Mouse (Mus musculus) hindbrain, embryonic 11.5 days (tissue): ENCODE results near the gene Sms. TPM values are rescaled to one million over a fixed set of nuclear protein-coding genes. Genes with fewer than 3 reads are reported as not detected.

Experiments
- ATAC-seq: fragments of 200-750 bp; cut with Nextera tagmentation; 2 replicates; pipeline ENCODE4 v1.8.0; 2017; ENCODE audit warnings: mild to moderate bottlenecking, moderate TSS enrichment, moderate library complexity; ENCODE audit not compliant: low FRiP score
- DNase-seq: peaks from one replicate; pipeline ENCODE4 v3.0.0-alpha.2; 2015; ENCODE audit warnings: low spot score
- H3K27ac ChIP-seq: fragments of 300-500 bp; sonication (generic); 2 replicates; pipeline ENCODE4 v1.5.1; 2014; ENCODE audit warnings: mild to moderate bottlenecking, low read depth, low read length
- H3K27me3 ChIP-seq: fragments of 300-500 bp; sonication (generic); 2 replicates; pipeline ENCODE4 v1.6.1; 2014; ENCODE audit warnings: mild to moderate bottlenecking, low read length, moderate library complexity, mixed read lengths; ENCODE audit not compliant: control insufficient read depth, insufficient read depth
- H3K36me3 ChIP-seq: fragments of 300-500 bp; sonication (generic); 2 replicates; pipeline ENCODE4 v1.6.1; 2014; ENCODE audit warnings: mild to moderate bottlenecking, low read length, moderate library complexity, mixed read lengths; ENCODE audit not compliant: control insufficient read depth, insufficient read depth
- H3K4me1 ChIP-seq: fragments of 300-500 bp; sonication (generic); replicated peaks from 2 replicates; pipeline ENCODE4 v1.6.1; 2014; ENCODE audit warnings: low read length, mixed read lengths; ENCODE audit not compliant: control insufficient read depth, insufficient read depth
- H3K4me2 ChIP-seq: fragments of 300-500 bp; sonication (generic); replicated peaks from 2 replicates; pipeline ENCODE4 v1.6.1; 2014; ENCODE audit warnings: mild to moderate bottlenecking, low read depth, low read length
- H3K4me3 ChIP-seq: fragments of 300-500 bp; sonication (generic); 2 replicates; pipeline ENCODE4 v1.5.1; 2014; ENCODE audit warnings: low read depth, low read length
- H3K9ac ChIP-seq: fragments of 300-500 bp; sonication (generic); 2 replicates; pipeline ENCODE4 v1.6.1; 2014; ENCODE audit warnings: low read depth, low read length
- H3K9me3 ChIP-seq: fragments of 300-500 bp; sonication (generic); 2 replicates; pipeline ENCODE4 v1.6.1; 2016; ENCODE audit warnings: low read length; ENCODE audit not compliant: control insufficient read depth
- WGBS: fragments of 180-500 bp; shearing (Covaris S2); extraction: QIAGEN DNeasy Blood & Tissue Kit; methylation state at CpG from one replicate; pipeline ENCODE4 v1.1.7; 2014; 5-methylcytosine and 5-hydroxymethylcytosine counted together
- polyA plus RNA-seq: library from polyadenylated mRNA; unstranded; fragments of >200 nt; fragmentation: Nextera tagmentation; extraction: Ambion mirVana; gene quantifications from 2 replicates; pipeline ENCODE4 v1.2.1, GENCODE M21; 2014

Sms gene
- polyA plus RNA-seq, 1 experiment from 2014 or later: 110 TPM

- H3K27ac ChIP-seq: no peak overlapping the region
- H3K4me3 ChIP-seq: no peak overlapping the region
- ATAC-seq (no peak), DNase-seq (no peak)
- H3K4me2 ChIP-seq: no peak overlapping the region
- H3K4me1 ChIP-seq: no peaks in the 10 kb centered on the region
- no peaks in the 10 kb centered on the region for H3K9me3 ChIP-seq
- whole genome bisulfite sequencing: 87% methylated on average over 3 of the region's 3 CpGs
- no peaks in the 10 kb centered on the region for H3K27me3 ChIP-seq
- H3K9ac ChIP-seq: no peak overlapping the region
- H3K36me3 ChIP-seq: no peaks in the 10 kb centered on the region
Measured at GRCm38 (mm10) chrX:157468795-157469194, 23.3 kb downstream of the Sms start.

DNA sequence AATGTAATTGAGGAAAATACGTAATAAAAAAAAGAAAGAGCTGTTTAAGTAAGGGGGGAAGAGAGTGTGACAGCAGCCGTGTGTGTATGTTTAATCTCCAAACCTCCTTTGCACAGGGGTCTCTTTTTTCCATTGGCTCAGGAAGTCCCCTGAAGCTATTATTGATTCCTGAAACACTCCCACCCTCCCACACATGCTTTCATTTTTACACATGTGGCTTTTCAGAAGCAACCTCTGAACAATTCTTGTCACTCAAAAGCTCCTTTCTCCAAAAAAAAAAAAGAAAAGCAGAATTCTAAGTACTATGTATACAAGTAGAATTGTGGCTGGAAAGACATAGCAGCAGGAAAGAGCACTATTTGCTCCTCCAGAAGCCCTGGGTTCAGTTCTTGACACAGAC, 24.0 kb downstream of the Sms start:
- H3K27me3 ChIP-seq: no peaks in the 10 kb centered on the region
- ATAC-seq (no peak), DNase-seq (no peak)
- H3K9ac ChIP-seq: no peak overlapping the region
- H3K9me3 ChIP-seq: no peaks in the 10 kb centered on the region
- H3K27ac ChIP-seq: no peak overlapping the region
- no peaks in the 10 kb centered on the region for H3K4me1 ChIP-seq
- H3K36me3 ChIP-seq: no peaks in the 10 kb centered on the region
- 62% methylated on average over 2 of the region's 2 CpGs for whole genome bisulfite sequencing
- H3K4me3 ChIP-seq: no peak overlapping the region
- no peak overlapping the region for H3K4me2 ChIP-seq

DNA sequence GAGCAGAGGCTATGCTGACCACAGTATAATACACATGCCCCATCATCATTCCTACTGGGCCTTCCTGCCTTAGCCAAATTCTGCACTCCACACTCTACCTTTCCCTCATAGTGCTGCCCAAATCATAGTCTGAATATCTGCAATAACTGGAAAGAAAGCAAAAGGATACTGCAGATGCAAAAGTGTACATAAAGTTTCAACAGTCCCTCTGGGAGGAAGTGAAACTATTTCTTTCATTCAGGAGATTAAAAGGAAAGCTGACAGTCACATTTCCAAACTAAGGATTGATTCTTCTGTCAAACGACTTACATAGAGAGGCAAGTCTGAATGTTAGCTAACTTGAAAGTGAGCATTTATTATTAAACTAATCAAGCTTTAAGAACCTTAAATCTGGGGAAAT, 26.1 kb downstream of the Sms start:
- Histone ChIP-seq H3K27ac (no peak overlapping the region), H3K4me1 (no peaks in the 10 kb centered on the region), H3K27me3 (no peaks in the 10 kb centered on the region), H3K4me2 (no peak overlapping the region), H3K4me3 (no peak overlapping the region), H3K9me3 (no peaks in the 10 kb centered on the region), H3K9ac (no peak overlapping the region), H3K36me3 (no peaks in the 10 kb centered on the region)
- DNase-seq: no peak
- no peak for ATAC-seq
- WGBS: 86% methylated on average over 1 of the region's 1 CpGs

DNA sequence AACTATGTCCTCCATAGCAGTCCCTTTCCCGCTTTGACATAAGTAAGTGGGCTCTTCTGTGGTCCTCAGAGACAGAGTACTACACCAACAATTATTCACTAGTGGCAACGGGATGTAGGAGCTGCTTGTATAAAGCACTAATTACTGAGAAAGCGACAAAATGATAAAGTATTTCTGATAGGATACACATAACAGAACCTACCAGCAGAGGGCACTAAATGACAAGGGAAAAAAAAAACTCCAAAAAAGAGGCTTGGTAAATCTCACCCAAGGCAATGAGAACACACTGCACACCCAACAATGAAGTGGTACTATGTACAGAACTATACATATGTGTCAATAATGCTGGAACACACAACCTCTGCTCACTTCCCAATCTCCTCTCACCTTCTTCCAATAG, 29.4 kb downstream of the Sms start:
- Histone ChIP-seq H3K27ac (no peak overlapping the region), H3K4me3 (no peak overlapping the region), H3K4me2 (no peak overlapping the region), H3K9ac (no peak overlapping the region), H3K4me1 (no peaks in the 10 kb centered on the region), H3K27me3 (no peaks in the 10 kb centered on the region), H3K36me3 (no peaks in the 10 kb centered on the region), H3K9me3 (no peaks in the 10 kb centered on the region)
- WGBS: 76% methylated on average over 3 of the region's 3 CpGs
- ATAC-seq (no peak), DNase-seq (peak; percentile 42)

GRCm38 (mm10) chrX:157454430-157454829, 37.7 kb downstream of the Sms start:
- H3K27me3 ChIP-seq: no peaks in the 10 kb centered on the region
- H3K4me1 ChIP-seq: no peaks in the 10 kb centered on the region
- no peak overlapping the region for H3K9ac ChIP-seq
- H3K9me3 ChIP-seq: no peaks in the 10 kb centered on the region
- H3K27ac ChIP-seq: no peak overlapping the region
- no peak overlapping the region for H3K4me3 ChIP-seq
- H3K4me2 ChIP-seq: no peak overlapping the region
- WGBS: 50% methylated on average over 1 of the region's 1 CpGs
- DNase-seq: peak; percentile 67
- H3K36me3 ChIP-seq: no peaks in the 10 kb centered on the region
- ATAC-seq: no peak

GRCm38 (mm10) chrX:157449000-157449399, 43.1 kb downstream of the Sms start:
- H3K4me3 ChIP-seq: no peak overlapping the region
- ATAC-seq: no peak

GRCm38 (mm10) chrX:157447431-157447830, 44.7 kb downstream of the Sms start:
- H3K4me3 ChIP-seq: no peak overlapping the region
- DNase-seq (no peak), ATAC-seq (no peak)
- H3K4me2 ChIP-seq: no peak overlapping the region
- no peaks in the 10 kb centered on the region for H3K9me3 ChIP-seq
- H3K27ac ChIP-seq: no peak overlapping the region
- no peaks in the 10 kb centered on the region for H3K27me3 ChIP-seq
- no peak overlapping the region for H3K9ac ChIP-seq
- H3K4me1 ChIP-seq: no peaks in the 10 kb centered on the region
- no peaks in the 10 kb centered on the region for H3K36me3 ChIP-seq
- 84% methylated on average over 6 of the region's 6 CpGs for WGBS

More at GRCm38 (mm10) chrX:157449000-157449399, 43.1 kb downstream of the Sms start:
- no peaks in the 10 kb centered on the region for H3K36me3 ChIP-seq
- no peaks in the 10 kb centered on the region for H3K27me3 ChIP-seq
- no peak overlapping the region for H3K27ac ChIP-seq
- no peaks in the 10 kb centered on the region for H3K4me1 ChIP-seq
- H3K9ac ChIP-seq: no peak overlapping the region
- 81% methylated on average over 1 of the region's 1 CpGs for WGBS
- DNase-seq: no peak
- no peak overlapping the region for H3K4me2 ChIP-seq
- H3K9me3 ChIP-seq: no peaks in the 10 kb centered on the region

DNA sequence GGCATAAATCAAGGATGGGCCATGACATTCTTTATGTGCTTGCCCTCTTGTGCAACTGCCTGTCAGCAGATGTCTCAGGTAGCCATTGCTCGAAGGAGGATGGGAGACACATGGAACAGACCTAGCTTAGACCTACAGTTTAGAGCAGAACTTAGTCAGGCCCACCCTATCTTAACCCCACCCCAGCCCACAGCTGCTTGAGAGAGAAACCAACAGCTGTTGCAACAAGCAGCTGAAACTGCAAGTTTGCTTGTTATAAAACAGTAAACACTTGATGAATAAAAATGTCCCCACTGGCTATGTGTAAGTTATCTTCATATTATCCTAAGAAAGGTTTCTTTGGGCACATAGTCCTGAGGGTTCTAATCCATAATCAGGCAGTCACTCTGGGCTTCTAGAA, 57.3 kb downstream of the Sms start:
- Histone ChIP-seq H3K9ac (no peak overlapping the region), H3K27me3 (no peaks in the 10 kb centered on the region), H3K4me1 (no peaks in the 10 kb centered on the region), H3K27ac (no peak overlapping the region), H3K4me3 (no peak overlapping the region), H3K9me3 (no peaks in the 10 kb centered on the region), H3K4me2 (no peak overlapping the region), H3K36me3 (no peaks in the 10 kb centered on the region)
- 72% methylated on average over 1 of the region's 1 CpGs for WGBS
- ATAC-seq (no peak), DNase-seq (no peak)

GRCm38 (mm10) chrX:157419451-157419850, 72.6 kb downstream of the Sms start:
- H3K27ac ChIP-seq: no peak overlapping the region
- WGBS: 69% methylated on average over 2 of the region's 2 CpGs

More at GRCm38 (mm10) chrX:157419451-157419850, 72.6 kb downstream of the Sms start:
- Histone ChIP-seq H3K4me2 (no peak overlapping the region), H3K27me3 (no peaks in the 10 kb centered on the region), H3K4me1 (no peaks in the 10 kb centered on the region), H3K36me3 (no peaks in the 10 kb centered on the region), H3K9ac (no peak overlapping the region), H3K4me3 (no peak overlapping the region), H3K9me3 (no peaks in the 10 kb centered on the region)
- ATAC-seq: no peak
- no peak for DNase-seq
